Mouse (Mus musculus) heart, embryonic 12.5 days (tissue): ENCODE measurements around the gene Spata5. TPM values are rescaled to one million over a fixed set of nuclear protein-coding genes. Genes with fewer than 3 reads are reported as not detected.
"Not testable (repeated sequence)": the region's sequence is repeated elsewhere in the genome, so short reads cannot be mapped to it uniquely, and the experiment has no call there.

Source experiments
- ATAC-seq: fragments of 200-750 bp; cut with Nextera tagmentation; 2 replicates; pipeline ENCODE4 v1.8.0; 2017; ENCODE audit warnings: moderate TSS enrichment, moderate library complexity; ENCODE audit not compliant: insufficient number of reproducible peaks, low FRiP score
- H3K27ac ChIP-seq: fragments of 300-500 bp; sonication (generic); 2 replicates; pipeline ENCODE4 v1.5.1; 2016; ENCODE audit warnings: mild to moderate bottlenecking, moderate library complexity; ENCODE audit not compliant: poor library complexity, severe bottlenecking
- H3K27me3 ChIP-seq: fragments of 300-500 bp; sonication (generic); replicated peaks from 2 replicates; pipeline ENCODE4 v1.6.1; 2016; ENCODE audit warnings: mild to moderate bottlenecking, moderate library complexity
- H3K36me3 ChIP-seq: fragments of 300-500 bp; sonication (generic); 2 replicates; pipeline ENCODE4 v1.6.1; 2016; ENCODE audit warnings: mild to moderate bottlenecking, moderate library complexity
- H3K4me1 ChIP-seq: fragments of 300-500 bp; sonication (generic); replicated peaks from 2 replicates; pipeline ENCODE4 v1.6.1; 2016; ENCODE audit warnings: mild to moderate bottlenecking
- H3K4me2 ChIP-seq: fragments of 300-500 bp; sonication (generic); 2 replicates; pipeline ENCODE4 v1.6.1; 2016; ENCODE audit warnings: mild to moderate bottlenecking, moderate library complexity
- H3K4me3 ChIP-seq: fragments of 300-500 bp; sonication (generic); 2 replicates; pipeline ENCODE4 v1.5.1; 2016; ENCODE audit warnings: mild to moderate bottlenecking
- H3K9ac ChIP-seq: fragments of 300-500 bp; sonication (generic); 2 replicates; pipeline ENCODE4 v1.6.1; 2016; ENCODE audit warnings: mild to moderate bottlenecking, moderate library complexity
- H3K9me3 ChIP-seq: fragments of 300-500 bp; sonication (generic); replicated peaks from 2 replicates; pipeline ENCODE4 v1.6.1; 2016; ENCODE audit warnings: mild to moderate bottlenecking, moderate library complexity
- WGBS: fragments of 180-500 bp; shearing (Covaris S2); methylation state at CpG from one replicate; pipeline ENCODE4 v1.1.7; 2016; 5-methylcytosine and 5-hydroxymethylcytosine counted together
- polyA plus RNA-seq: library from polyadenylated mRNA; unstranded; fragments of >200 nt; fragmentation: Nextera tagmentation; extraction: Ambion mirVana; gene quantifications from 2 replicates; pipeline ENCODE4 v1.2.1, GENCODE M21; 2016

Gene Spata5
- polyA plus RNA-seq, 1 experiment from 2014 or later: 32.2 TPM

GRCm38 (mm10) chr3:37571633-37572032, 151.9 kb downstream of the Spata5 start:
- no peaks in the 10 kb centered on the region for H3K9me3 ChIP-seq
- WGBS: 51% methylated on average over 4 of the region's 4 CpGs
- H3K4me1 ChIP-seq: peaks cover 5% of the 10 kb centered on the region; the same call in 1 of the 2 replicates
- H3K36me3 ChIP-seq: no peaks in the 10 kb centered on the region
- H3K27me3 ChIP-seq: no peaks in the 10 kb centered on the region
- ATAC-seq: no peak
- no peak overlapping the region for H3K9ac ChIP-seq
- H3K4me2 ChIP-seq: no peak overlapping the region
- H3K4me3 ChIP-seq: no peak overlapping the region
- H3K27ac ChIP-seq: no peak overlapping the region

GRCm38 (mm10) chr3:37572066-37572465, 152.4 kb downstream of the Spata5 start:
- H3K27ac ChIP-seq: no peak overlapping the region
- peaks cover 5% of the 10 kb centered on the region; the same call in 1 of the 2 replicates for H3K4me1 ChIP-seq
- no peak overlapping the region for H3K4me2 ChIP-seq
- H3K9ac ChIP-seq: no peak overlapping the region
- WGBS: 87% methylated on average over 6 of the region's 6 CpGs
- no peaks in the 10 kb centered on the region for H3K9me3 ChIP-seq
- no peaks in the 10 kb centered on the region for H3K27me3 ChIP-seq
- no peak for ATAC-seq
- H3K4me3 ChIP-seq: no peak overlapping the region
- no peaks in the 10 kb centered on the region for H3K36me3 ChIP-seq

- Histone ChIP-seq H3K9ac (no peak overlapping the region), H3K36me3 (peaks cover 9% of the 10 kb centered on the region; the same call in 1 of the 2 replicates), H3K4me1 (no peaks in the 10 kb centered on the region), H3K27me3 (no peaks in the 10 kb centered on the region), H3K4me2 (no peak overlapping the region), H3K4me3 (no peak overlapping the region), H3K27ac (no peak overlapping the region), H3K9me3 (no peaks in the 10 kb centered on the region)
- no peak for ATAC-seq
- 90% methylated on average over 6 of the region's 6 CpGs for WGBS
Observed at GRCm38 (mm10) chr3:37576840-37577239, 157.1 kb downstream of the Spata5 start.

GRCm38 (mm10) chr3:37577706-37578105, 158.0 kb downstream of the Spata5 start:
- WGBS: 84% methylated on average over 3 of the region's 3 CpGs
- no peak for ATAC-seq

GRCm38 (mm10) chr3:37584576-37584975, 164.9 kb downstream of the Spata5 start:
- H3K36me3 ChIP-seq: peaks cover 8% of the 10 kb centered on the region; the same call in 1 of the 2 replicates
- H3K4me2 ChIP-seq: no peak overlapping the region
- H3K9me3 ChIP-seq: no peaks in the 10 kb centered on the region
- H3K9ac ChIP-seq: no peak overlapping the region
- no peak overlapping the region for H3K4me3 ChIP-seq
- 87% methylated on average over 5 of the region's 5 CpGs for WGBS
- H3K27ac ChIP-seq: no peak overlapping the region
- H3K27me3 ChIP-seq: no peaks in the 10 kb centered on the region
- H3K4me1 ChIP-seq: peaks cover 18% of the 10 kb centered on the region
- no peak for ATAC-seq

More at GRCm38 (mm10) chr3:37577706-37578105, 158.0 kb downstream of the Spata5 start:
- Histone ChIP-seq H3K9me3 (no peaks in the 10 kb centered on the region), H3K9ac (no peak overlapping the region), H3K4me3 (no peak overlapping the region), H3K27me3 (no peaks in the 10 kb centered on the region), H3K36me3 (peaks cover 9% of the 10 kb centered on the region; the same call in 1 of the 2 replicates), H3K4me2 (no peak overlapping the region), H3K4me1 (no peaks in the 10 kb centered on the region), H3K27ac (no peak overlapping the region)

- Histone ChIP-seq H3K27ac (peak overlapping the region; percentile 71), H3K4me3 (peak overlapping the region; percentile 29; the same call in 1 of the 2 replicates), H3K27me3 (no peaks in the 10 kb centered on the region), H3K4me2 (peak overlapping the region; percentile 63), H3K9ac (peak overlapping the region; percentile 54; the same call in 1 of the 2 replicates), H3K9me3 (no peaks in the 10 kb centered on the region), H3K36me3 (0 out of 2 replicates have a peak, but pooled peaks cover 4% of the 10 kb centered on the region), H3K4me1 (peaks cover 18% of the 10 kb centered on the region)
- WGBS: 29% methylated on average over 15 of the region's 15 CpGs
- ATAC-seq: no peak
Observed at GRCm38 (mm10) chr3:37585967-37586730, 166.5 kb downstream of the Spata5 start.

- peaks cover 18% of the 10 kb centered on the region for H3K4me1 ChIP-seq
- no peaks in the 10 kb centered on the region for H3K9me3 ChIP-seq
- H3K27ac ChIP-seq: peak overlapping the region; percentile 71
- no peaks in the 10 kb centered on the region for H3K36me3 ChIP-seq
- WGBS: 39% methylated on average over 16 of the region's 16 CpGs
- no peaks in the 10 kb centered on the region for H3K27me3 ChIP-seq
- H3K9ac ChIP-seq: peak overlapping the region; percentile 54; the same call in 1 of the 2 replicates
- no peak for ATAC-seq
- H3K4me2 ChIP-seq: peak overlapping the region; percentile 63
- H3K4me3 ChIP-seq: peak overlapping the region; percentile 29; the same call in 1 of the 2 replicates
Observed at GRCm38 (mm10) chr3:37586731-37587578, 167.3 kb downstream of the Spata5 start.

- H3K9me3 ChIP-seq: no peaks in the 10 kb centered on the region
- no peak overlapping the region for H3K4me3 ChIP-seq
- H3K36me3 ChIP-seq: no peaks in the 10 kb centered on the region
- WGBS: 73% methylated on average over 10 of the region's 10 CpGs
- H3K27me3 ChIP-seq: no peaks in the 10 kb centered on the region
- H3K9ac ChIP-seq: no peak overlapping the region
- no peak overlapping the region for H3K4me2 ChIP-seq
- no peak for ATAC-seq
- H3K27ac ChIP-seq: no peak overlapping the region
- H3K4me1 ChIP-seq: 0 out of 2 replicates have a peak, but pooled peaks cover 6% of the 10 kb centered on the region
Observed at GRCm38 (mm10) chr3:37595721-37596120, 176.0 kb downstream of the Spata5 start.

GRCm38 (mm10) chr3:37596519-37596918, 176.8 kb downstream of the Spata5 start:
- 66% methylated on average over 6 of the region's 6 CpGs for WGBS
- no peak overlapping the region for H3K9ac ChIP-seq
- no peaks in the 10 kb centered on the region for H3K9me3 ChIP-seq
- ATAC-seq: no peak
- H3K36me3 ChIP-seq: no peaks in the 10 kb centered on the region
- no peaks in the 10 kb centered on the region for H3K27me3 ChIP-seq
- 0 out of 2 replicates have a peak, but pooled peaks cover 6% of the 10 kb centered on the region for H3K4me1 ChIP-seq
- H3K4me3 ChIP-seq: no peak overlapping the region
- H3K27ac ChIP-seq: no peak overlapping the region
- no peak overlapping the region for H3K4me2 ChIP-seq

- no peak overlapping the region for H3K9ac ChIP-seq
- H3K27ac ChIP-seq: no peak overlapping the region
- 50% methylated on average over 5 of the region's 5 CpGs for WGBS
- H3K4me3 ChIP-seq: no peak overlapping the region
- H3K4me2 ChIP-seq: no peak overlapping the region
- H3K9me3 ChIP-seq: no peaks in the 10 kb centered on the region
- ATAC-seq: no peak
- H3K36me3 ChIP-seq: no peaks in the 10 kb centered on the region
- no peaks in the 10 kb centered on the region for H3K27me3 ChIP-seq
- H3K4me1 ChIP-seq: 0 out of 2 replicates have a peak, but pooled peaks cover 6% of the 10 kb centered on the region
Observed at GRCm38 (mm10) chr3:37597200-37597599, 177.5 kb downstream of the Spata5 start.

GRCm38 (mm10) chr3:37599641-37600040, 179.9 kb downstream of the Spata5 start:
- H3K36me3 ChIP-seq, H3K9me3 ChIP-seq, H3K4me2 ChIP-seq, H3K27me3 ChIP-seq, ATAC-seq, H3K9ac ChIP-seq, H3K27ac ChIP-seq, H3K4me1 ChIP-seq, H3K4me3 ChIP-seq: not testable (repeated sequence)
- 90% methylated on average over 14 of the region's 14 CpGs for WGBS
